In the genomic region with DNA sequence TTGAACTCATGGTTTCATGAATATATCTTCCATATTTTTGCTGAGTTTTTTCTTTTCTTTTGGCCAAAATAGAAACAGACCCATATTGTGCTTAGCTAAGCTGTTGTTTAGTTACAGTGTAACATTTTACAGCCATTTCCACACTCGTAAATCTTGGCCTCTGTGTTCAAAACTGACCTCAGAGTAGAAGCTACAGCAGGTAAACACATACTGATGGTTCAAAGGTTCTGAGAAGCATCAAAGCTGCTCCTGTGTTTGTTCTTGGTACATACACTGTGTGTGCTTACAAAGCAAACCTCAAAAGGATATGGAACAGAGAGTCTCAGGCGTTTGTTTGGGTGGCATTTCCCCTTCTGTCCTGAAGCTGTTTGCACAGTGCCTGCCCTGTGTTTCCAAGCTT, we compare ENCODE assay signal across 23 mouse cellular contexts. TPM values are rescaled to one million over a fixed set of nuclear protein-coding genes. Genes with fewer than 3 reads are reported as not detected.
DNase-seq lines count a peak whose midpoint lies in the region; ATAC-seq and TF ChIP-seq lines count a peak whose summit lies in the region.
"Had no signal": no experiment of that assay in that cellular context is flagged by ENCODE, and none has a peak within 500 bp of the region (broad histone marks: within the 10 kb centered on the region; RNA-seq: fewer than 3 reads in every experiment).

No protein-coding gene starts in this region.

- peaks cover 6% of the 10 kb centered on the region for H3K79me2 ChIP-seq in liver, adult 2 months (ENCODE audit: control insufficient read depth, insufficient read depth, low read length)

- DNase-seq in liver, adult 2 months (ENCODE audit: extremely low read depth, low read depth, low spot score): peak; percentile 90
- no peak for DNase-seq in liver
- DNase-seq in liver, postnatal 0 days: no peak
- peak; percentile 46 for DNase-seq in yolk sac, embryonic 10.5 days (ENCODE audit: low spot score)
- no peak for DNase-seq in T-cell, adult 2 months (ENCODE audit: low spot score)
- DNase-seq: cerebellum, adult 2 months; cerebellum, postnatal 36 days; heart, postnatal 36 days; layer of hippocampus, adult 9-11 months; lung, adult 2 months; retina, postnatal 1 day had no signal

- no peak for TF ChIP-seq EP300 in liver, postnatal 0 days (IDR thresholded peaks at IDR 0.05; ENCODE audit: low read depth)

- peak overlapping the region; percentile 35; the same call in 1 of the 2 replicates for H3K27ac ChIP-seq in intestine, embryonic 16.5 days (ENCODE audit: low read length)
- H3K27ac ChIP-seq in intestine, embryonic 15.5 days: no peak overlapping the region
- H3K27ac ChIP-seq in liver, adult 2 months (replicated peaks; ENCODE audit: insufficient read depth, low read depth, low read length): peak overlapping the region; percentile 78
- H3K27ac ChIP-seq in liver, postnatal 0 days (ENCODE audit: low read depth): peak overlapping the region; percentile 80
- no peak overlapping the region for H3K27ac ChIP-seq in midbrain, embryonic 16.5 days (ENCODE audit: low read length)
- H3K27ac ChIP-seq: embryonic facial prominence, embryonic 15.5 days; forebrain, embryonic 10.5 days; hindbrain, embryonic 15.5 days; kidney, postnatal 0 days; left cerebral cortex, adult 2 months had no signal

- H3K9ac ChIP-seq in intestine, embryonic 16.5 days (ENCODE audit: low read depth, low read length): no peak overlapping the region
- no peak overlapping the region for H3K9ac ChIP-seq in intestine, embryonic 15.5 days
- 0 out of 2 replicates have a peak overlapping the region, but pooled peaks have one; percentile 18 for H3K9ac ChIP-seq in liver, adult 2 months (ENCODE audit: low read depth, low read length)
- H3K9ac ChIP-seq in liver, postnatal 0 days (replicated peaks): no peak overlapping the region
- no peak overlapping the region for H3K9ac ChIP-seq in midbrain, embryonic 16.5 days (ENCODE audit: low read depth, low read length)
- H3K9ac ChIP-seq: embryonic facial prominence, embryonic 15.5 days; heart, embryonic 12.5 days; hindbrain, embryonic 15.5 days had no signal

- ATAC-seq in intestine, embryonic 16.5 days: peak; percentile 5; the same call in 1 of the 2 replicates
- ATAC-seq in intestine, embryonic 15.5 days: no peak
- peak; percentile 26 for ATAC-seq in liver, postnatal 0 days
- ATAC-seq in midbrain, embryonic 16.5 days: no peak

- 38% methylated on average over 2 of the region's 2 CpGs for WGBS in intestine, embryonic 16.5 days
- WGBS in intestine, embryonic 15.5 days: 36% methylated on average over 2 of the region's 2 CpGs
- WGBS in liver, adult 2 months: 13% methylated on average over 2 of the region's 2 CpGs
- 52% methylated on average over 2 of the region's 2 CpGs for WGBS in liver, postnatal 0 days (ENCODE audit: insufficient replicate concordance)
- WGBS in midbrain, embryonic 16.5 days: 70% methylated on average over 2 of the region's 2 CpGs

- no peak overlapping the region for H3K4me2 ChIP-seq in intestine, embryonic 16.5 days (ENCODE audit: low read depth, low read length)
- H3K4me2 ChIP-seq in intestine, embryonic 15.5 days (replicated peaks): no peak overlapping the region
- no peak overlapping the region for H3K4me2 ChIP-seq in liver, postnatal 0 days (ENCODE audit: low read depth, low read length)
- H3K4me2 ChIP-seq in midbrain, embryonic 16.5 days (ENCODE audit: low read length): no peak overlapping the region
- H3K4me2 ChIP-seq: embryonic facial prominence, embryonic 15.5 days; heart, embryonic 12.5 days; hindbrain, embryonic 15.5 days had no signal

- TF ChIP-seq POLR2A in liver, adult 2 months (IDR thresholded peaks at IDR 0.05; ENCODE audit: extremely low read depth, insufficient read depth, low read length): no peak

- H3K4me3 ChIP-seq in intestine, embryonic 16.5 days (ENCODE audit: low read length): no peak overlapping the region
- no peak overlapping the region for H3K4me3 ChIP-seq in intestine, embryonic 15.5 days (replicated peaks)
- H3K4me3 ChIP-seq in liver, adult 2 months (ENCODE audit: insufficient read depth, low read depth, low read length): no peak overlapping the region
- H3K4me3 ChIP-seq in liver, postnatal 0 days (ENCODE audit: low read depth, low read length): no peak overlapping the region
- H3K4me3 ChIP-seq in midbrain, embryonic 16.5 days (ENCODE audit: low read depth, low read length): no peak overlapping the region
- H3K4me3 ChIP-seq: embryonic facial prominence, embryonic 15.5 days; forebrain, embryonic 10.5 days; heart, embryonic 12.5 days; hindbrain, embryonic 15.5 days; left cerebral cortex, adult 2 months had no signal

- no peak for TF ChIP-seq CTCF in liver, adult 2 months (IDR thresholded peaks at IDR 0.05; ENCODE audit: low read depth, low read length)
- TF ChIP-seq CTCF in liver, postnatal 0 days (IDR thresholded peaks at IDR 0.05; ENCODE audit: low read depth): no peak

- H3K4me1 ChIP-seq in intestine, embryonic 16.5 days (ENCODE audit: control insufficient read depth, insufficient read depth, low read length): peaks cover 10% of the 10 kb centered on the region
- H3K4me1 ChIP-seq in intestine, embryonic 15.5 days (replicated peaks): peaks cover 3% of the 10 kb centered on the region; the same call in 1 of the 2 replicates
- H3K4me1 ChIP-seq in liver, adult 2 months (ENCODE audit: control insufficient read depth, insufficient read depth, low read length): peaks cover 8% of the 10 kb centered on the region; the same call in 1 of the 2 replicates
- H3K4me1 ChIP-seq in liver, postnatal 0 days (ENCODE audit: insufficient read depth): peaks cover 16% of the 10 kb centered on the region
- peaks cover 6% of the 10 kb centered on the region; the same call in 1 of the 2 replicates for H3K4me1 ChIP-seq in midbrain, embryonic 16.5 days (ENCODE audit: control insufficient read depth, insufficient read depth, low read length)

- H3K36me3 ChIP-seq in intestine, embryonic 16.5 days (ENCODE audit: control insufficient read depth, insufficient read depth, low read length): no peaks in the 10 kb centered on the region
- H3K36me3 ChIP-seq in intestine, embryonic 15.5 days: no peaks in the 10 kb centered on the region
- H3K36me3 ChIP-seq in liver, adult 2 months (ENCODE audit: control insufficient read depth, insufficient read depth, low read length): no peaks in the 10 kb centered on the region
- no peaks in the 10 kb centered on the region for H3K36me3 ChIP-seq in liver, postnatal 0 days (replicated peaks; ENCODE audit: insufficient read depth, low read length)
- H3K36me3 ChIP-seq in midbrain, embryonic 16.5 days (ENCODE audit: control insufficient read depth, insufficient read depth, low read length): no peaks in the 10 kb centered on the region
- H3K36me3 ChIP-seq: embryonic facial prominence, embryonic 15.5 days; forebrain, embryonic 10.5 days; heart, embryonic 12.5 days; hindbrain, embryonic 15.5 days had no signal

- no peaks in the 10 kb centered on the region for H3K9me3 ChIP-seq in intestine, embryonic 16.5 days (ENCODE audit: control insufficient read depth, low read length)
- no peaks in the 10 kb centered on the region for H3K9me3 ChIP-seq in intestine, embryonic 15.5 days
- no peaks in the 10 kb centered on the region for H3K9me3 ChIP-seq in liver, postnatal 0 days (ENCODE audit: low read length)
- no peaks in the 10 kb centered on the region for H3K9me3 ChIP-seq in midbrain, embryonic 16.5 days (replicated peaks; ENCODE audit: control insufficient read depth, low read length, poor library complexity, severe bottlenecking)
- H3K9me3 ChIP-seq: embryonic facial prominence, embryonic 15.5 days; forebrain, embryonic 10.5 days; heart, embryonic 12.5 days; hindbrain, embryonic 15.5 days had no signal

- H3K27me3 ChIP-seq in intestine, embryonic 16.5 days (replicated peaks; ENCODE audit: control insufficient read depth, insufficient read depth, low read length): no peaks in the 10 kb centered on the region
- H3K27me3 ChIP-seq in intestine, embryonic 15.5 days (replicated peaks): no peaks in the 10 kb centered on the region
- no peaks in the 10 kb centered on the region for H3K27me3 ChIP-seq in liver, adult 2 months (ENCODE audit: control insufficient read depth, insufficient read depth, low read length)
- H3K27me3 ChIP-seq in liver, postnatal 0 days (ENCODE audit: insufficient read depth, low read length): no peaks in the 10 kb centered on the region
- H3K27me3 ChIP-seq in midbrain, embryonic 16.5 days (ENCODE audit: control insufficient read depth, insufficient read depth, low read depth, low read length): no peaks in the 10 kb centered on the region
- H3K27me3 ChIP-seq: embryonic facial prominence, embryonic 15.5 days; heart, embryonic 12.5 days had no signal

RNA-seq across cellular contexts. Expression of a gene that starts 4.4 kb away (rescaled TPM):
- polyA plus RNA-seq in intestine, embryonic 16.5 days (2015; fragmentation: Nextera tagmentation; extraction: Ambion mirVana): 18.0 and 34.2 TPM in 2 replicates
- polyA plus RNA-seq in intestine, embryonic 15.5 days (2015; fragmentation: Nextera tagmentation; extraction: Ambion mirVana): 49.5 and 54.9 TPM in 2 replicates
- 40.7 and 48.3 TPM in 2 replicates for total RNA-seq in liver, adult 2 months (2014; rRNA removed)
- 62.7 and 66.7 TPM in 2 replicates for polyA plus RNA-seq in liver, adult 2 months (2012; rRNA removed)
- 33.8 and 44.6 TPM in 2 replicates for polyA plus RNA-seq in liver, postnatal 0 days (2015; fragmentation: Nextera tagmentation; extraction: Ambion mirVana)
- polyA plus RNA-seq in midbrain, embryonic 16.5 days (2015; fragmentation: Nextera tagmentation; extraction: Ambion mirVana): 20.4 and 20.7 TPM in 2 replicates

RNA-seq across cellular contexts. Expression of a gene that starts 4.7 kb away (rescaled TPM):
- polyA plus RNA-seq in intestine, embryonic 16.5 days (2015; fragmentation: Nextera tagmentation; extraction: Ambion mirVana): 1.0 and 1.4 TPM in 2 replicates
- polyA plus RNA-seq in intestine, embryonic 15.5 days (2015; fragmentation: Nextera tagmentation; extraction: Ambion mirVana): 1.7 and 2.0 TPM in 2 replicates
- total RNA-seq in liver, adult 2 months (2014; rRNA removed): 0.20 and 0.37 TPM in 2 replicates
- 0.48 and 0.85 TPM in 2 replicates for polyA plus RNA-seq in liver, adult 2 months (2012; rRNA removed)
- polyA plus RNA-seq in liver, postnatal 0 days (2015; fragmentation: Nextera tagmentation; extraction: Ambion mirVana): 1.00 and 1.3 TPM in 2 replicates
- polyA plus RNA-seq in midbrain, embryonic 16.5 days (2015; fragmentation: Nextera tagmentation; extraction: Ambion mirVana): 0.88 and 0.99 TPM in 2 replicates
- total RNA-seq: gastrocnemius, adult 18-20 months; heart, postnatal 36 days; megakaryocyte-erythroid progenitor cell, adult 5-6 weeks; midbrain, postnatal 0 days had no signal

RNA-seq across cellular contexts. Expression of a gene that starts 10.6 kb away (rescaled TPM):
- polyA plus RNA-seq in intestine, embryonic 16.5 days (2015; fragmentation: Nextera tagmentation; extraction: Ambion mirVana): 56.3 and 66.2 TPM in 2 replicates
- 71.6 and 71.8 TPM in 2 replicates for polyA plus RNA-seq in intestine, embryonic 15.5 days (2015; fragmentation: Nextera tagmentation; extraction: Ambion mirVana)
- total RNA-seq in liver, adult 2 months (2014; rRNA removed): 14.6 and 16.0 TPM in 2 replicates
- polyA plus RNA-seq in liver, adult 2 months (2012; rRNA removed): 1.7 and 2.2 TPM in 2 replicates
- polyA plus RNA-seq in liver, postnatal 0 days (2015; fragmentation: Nextera tagmentation; extraction: Ambion mirVana): 28.3 and 29.7 TPM in 2 replicates
- 86.5 and 91.1 TPM in 2 replicates for polyA plus RNA-seq in midbrain, embryonic 16.5 days (2015; fragmentation: Nextera tagmentation; extraction: Ambion mirVana)

Comparison
In these comparisons a context has a peak if more than half of its experiments do, and no peak if none do; other contexts are left out.
1. ATAC-seq: peak in intestine, embryonic 16.5 days (single experiment) and liver, postnatal 0 days (single experiment); none in intestine, embryonic 15.5 days (single experiment) and midbrain, embryonic 16.5 days (single experiment).
2. H3K27ac ChIP-seq: peak in intestine, embryonic 16.5 days (single experiment), liver, adult 2 months (single experiment) and liver, postnatal 0 days (single experiment); none in intestine, embryonic 15.5 days (single experiment) and midbrain, embryonic 16.5 days (single experiment).
3. DNase-seq: peak in liver, adult 2 months (single experiment) and yolk sac, embryonic 10.5 days (single experiment); none in liver (single experiment), liver, postnatal 0 days (single experiment) and T-cell, adult 2 months (single experiment).